8 mouse cellular contexts compared by ENCODE assay signal in the genomic region with DNA sequence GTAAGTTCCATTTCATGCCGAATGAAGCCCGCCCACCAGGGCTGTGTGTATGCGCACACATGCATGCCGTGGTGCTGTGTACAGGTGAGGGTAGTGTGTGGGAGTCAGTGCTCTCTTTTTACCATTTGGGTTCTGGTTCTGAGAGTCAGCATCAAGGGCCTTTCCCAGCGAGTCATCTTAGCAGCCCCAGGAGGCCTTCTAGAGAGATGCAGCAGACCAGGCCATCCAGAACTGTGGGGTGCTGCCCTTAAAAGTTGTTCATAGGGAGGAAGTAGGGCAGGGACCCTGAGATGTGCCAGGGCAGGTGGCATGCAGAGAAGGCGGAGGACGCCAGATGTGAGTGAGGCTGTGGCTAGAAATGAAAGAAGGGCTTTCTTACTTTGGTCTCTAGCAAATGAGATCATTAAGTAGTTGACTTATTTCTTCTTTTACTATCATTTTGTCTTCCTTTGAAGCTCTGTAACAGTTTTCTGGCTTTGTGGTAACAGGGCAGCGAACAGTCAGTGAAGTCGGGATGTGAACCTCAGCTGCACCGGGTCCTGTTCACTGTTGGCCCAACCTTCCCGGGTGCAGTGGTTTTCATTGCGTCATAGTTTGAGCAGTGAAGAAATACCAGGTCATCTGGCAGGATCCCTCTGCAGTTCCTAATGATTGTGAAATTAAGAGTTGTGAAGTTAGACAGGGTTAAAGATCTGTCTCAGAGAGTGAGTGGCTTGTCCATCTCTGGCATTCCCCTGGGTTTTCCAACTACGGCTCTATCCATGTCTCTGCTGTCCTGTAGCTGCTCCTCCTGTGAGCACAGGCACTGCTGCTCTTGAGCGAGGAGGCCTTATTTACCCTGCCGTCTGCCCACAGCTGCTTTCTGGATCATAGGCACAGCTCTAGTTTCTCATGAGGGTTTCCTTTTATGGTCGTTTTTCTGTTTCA. TPM values are rescaled to one million over a fixed set of nuclear protein-coding genes. Genes with fewer than 3 reads are reported as not detected.
DNase-seq lines count a peak whose midpoint lies in the region; ATAC-seq and TF ChIP-seq lines count a peak whose summit lies in the region.

No protein-coding gene starts in this region.

- 50% methylated on average over 16 of the region's 16 CpGs for WGBS in lung, adult 2 months
- 74% methylated on average over 16 of the region's 16 CpGs for WGBS in stomach, embryonic 14.5 days

- no peaks in the 10 kb centered on the region for H3K9me3 ChIP-seq in stomach, embryonic 14.5 days (ENCODE audit: control insufficient read depth, low read depth, low read length)

- peak overlapping the region; percentile 63; the same call in 1 of the 2 replicates for H3K27ac ChIP-seq in cortical plate, adult 2 months (ENCODE audit: insufficient read depth, low read length)
- peak overlapping the region; percentile 17; the same call in 1 of the 2 replicates for H3K27ac ChIP-seq in stomach, embryonic 14.5 days (ENCODE audit: low read length)

- H3K4me3 ChIP-seq in cortical plate, adult 2 months (ENCODE audit: insufficient read depth, low read length) = no peak overlapping the region
- no peak overlapping the region for H3K4me3 ChIP-seq in lung, adult 2 months (replicated peaks; ENCODE audit: extremely low read depth, low read depth, low read length)
- no peak overlapping the region for H3K4me3 ChIP-seq in stomach, embryonic 14.5 days (ENCODE audit: low read depth, low read length)

- TF ChIP-seq POLR2A in cortical plate, adult 2 months (IDR thresholded peaks at IDR 0.05; ENCODE audit: extremely low read depth, insufficient read depth, low read length) = no peak
- no peak for TF ChIP-seq POLR2A in lung, adult 2 months (IDR thresholded peaks at IDR 0.05; ENCODE audit: borderline replicate concordance, extremely low read depth, low read depth, low read length)

- H3K4me1 ChIP-seq in cortical plate, adult 2 months (ENCODE audit: control insufficient read depth, insufficient read depth, low read length) = peaks cover 7% of the 10 kb centered on the region
- H3K4me1 ChIP-seq in lung, adult 2 months (ENCODE audit: control insufficient read depth, insufficient read depth, low read length) = peaks cover 3% of the 10 kb centered on the region
- H3K4me1 ChIP-seq in stomach, embryonic 14.5 days (ENCODE audit: control insufficient read depth, insufficient read depth, low read length) = no peaks in the 10 kb centered on the region

- no peak for TF ChIP-seq CTCF in cortical plate, adult 2 months (IDR thresholded peaks at IDR 0.05; ENCODE audit: extremely low read depth, insufficient read depth, low read length)
- TF ChIP-seq CTCF in lung, adult 2 months (IDR thresholded peaks at IDR 0.05; ENCODE audit: insufficient read depth, low read length) = no peak

- H3K4me2 ChIP-seq in stomach, embryonic 14.5 days (replicated peaks; ENCODE audit: low read depth, low read length) = no peak overlapping the region

- DNase-seq in gastrocnemius, adult 18-20 months (ENCODE audit: low spot score) = peak; percentile 45
- no peak for DNase-seq in gastrocnemius, postnatal 10 days
- DNase-seq in lung, adult 2 months = peak; percentile 38
- DNase-seq in frontal cortex, adult 2 months (ENCODE audit: extremely low spot score in 1 of 2, low spot score in 1 of 2) = no peak
- DNase-seq in left cerebral cortex, postnatal 25 days (ENCODE audit: low spot score in 2 of 2) = no peak
- no peak for DNase-seq in neural tube, embryonic 10.5 days (ENCODE audit: extremely low spot score, low spot score)

- peaks cover 7% of the 10 kb centered on the region for H3K36me3 ChIP-seq in stomach, embryonic 14.5 days (ENCODE audit: control insufficient read depth, insufficient read depth, low read length)

- ATAC-seq in stomach, embryonic 14.5 days (ENCODE audit: insufficient number of reproducible peaks, insufficient read depth, low FRiP score, low read depth) = peak; percentile 35; the same call in 1 of the 2 replicates

- no peak overlapping the region for H3K9ac ChIP-seq in stomach, embryonic 14.5 days (replicated peaks; ENCODE audit: low read depth, low read length)

- intact Hi-C loops in left cerebral cortex, postnatal 25 days (cut with DNase I) = no loop called here

- H3K27me3 ChIP-seq in stomach, embryonic 14.5 days (ENCODE audit: control insufficient read depth, insufficient read depth, low read length) = no peaks in the 10 kb centered on the region

RNA-seq across cellular contexts. Expression of a gene that starts 7.6 kb away (rescaled TPM):
- 1 to 10 TPM; 2.7 to 5.1 TPM for total RNA-seq in gastrocnemius, adult 18-20 months (2021)
- total RNA-seq in gastrocnemius, postnatal 10 days (2021) = 10 to 100 TPM; 12.6 to 20.3 TPM
- 12.9 and 13.2 TPM in 2 replicates for polyA plus RNA-seq in cortical plate, adult 2 months (2012; rRNA removed)
- polyA plus RNA-seq in lung, adult 2 months (2012; rRNA removed) = 18.4 and 18.5 TPM in 2 replicates
- 29.0 and 38.6 TPM in 2 replicates for polyA plus RNA-seq in stomach, embryonic 14.5 days (2014; fragmentation: Nextera tagmentation; extraction: Ambion mirVana)
- polyA plus RNA-seq in frontal cortex, adult 2 months (2012; rRNA removed) = 11.6 TPM in 2 replicates
- 10 to 100 TPM; 13.7 to 22.0 TPM for total RNA-seq in left cerebral cortex, postnatal 25 days (2021)

RNA-seq across cellular contexts. Expression of a gene that starts 53.1 kb away (rescaled TPM):
- total RNA-seq in gastrocnemius, adult 18-20 months (2021) = 100 to 1,000 TPM; 114 to 126 TPM
- 10 to 100 TPM; 70.5 to 75.3 TPM for total RNA-seq in gastrocnemius, postnatal 10 days (2021)
- 82.1 and 83.6 TPM in 2 replicates for polyA plus RNA-seq in cortical plate, adult 2 months (2012; rRNA removed)
- 14.5 and 19.4 TPM in 2 replicates for polyA plus RNA-seq in lung, adult 2 months (2012; rRNA removed)
- 82.6 and 89.0 TPM in 2 replicates for polyA plus RNA-seq in stomach, embryonic 14.5 days (2014; fragmentation: Nextera tagmentation; extraction: Ambion mirVana)
- polyA plus RNA-seq in frontal cortex, adult 2 months (2012; rRNA removed) = 78.8 and 80.1 TPM in 2 replicates
- 100 to 1,000 TPM; 208 to 216 TPM for total RNA-seq in left cerebral cortex, postnatal 25 days (2021)

Comparison
In these comparisons a context has a peak if more than half of its experiments do, and no peak if none do; other contexts are left out.
1. DNase-seq: peak in gastrocnemius, adult 18-20 months (single experiment) and lung, adult 2 months (single experiment); none in gastrocnemius, postnatal 10 days (single experiment), frontal cortex, adult 2 months (0 of 2), left cerebral cortex, postnatal 25 days (0 of 2) and neural tube, embryonic 10.5 days (single experiment).